Comparison of ENCODE assay signal across 9 mouse cellular contexts in genomic region chr16:38376163-38376840, GRCm38 (mm10). TPM values are rescaled to one million over a fixed set of nuclear protein-coding genes. Genes with fewer than 3 reads are reported as not detected.
DNase-seq lines count a peak whose midpoint lies in the region; ATAC-seq and TF ChIP-seq lines count a peak whose summit lies in the region.
"Had no signal": no experiment of that assay in that cellular context is flagged by ENCODE, and none has a peak within 500 bp of the region (broad histone marks: within the 10 kb centered on the region; RNA-seq: fewer than 3 reads in every experiment).

No protein-coding gene starts in this region.

- no peak overlapping the region; the same call in none of the 2 replicates for H3K4me3 ChIP-seq in heart, embryonic 12.5 days
- peak overlapping the region; percentile 21 for H3K4me3 ChIP-seq in kidney, postnatal 0 days (replicated peaks; ENCODE audit: low read depth, low read length)
- H3K4me3 ChIP-seq in liver, embryonic 11.5 days (ENCODE audit: low read depth, low read length), result peak overlapping the region; percentile 36

- WGBS in heart, embryonic 12.5 days, result 49% methylated on average over 17 of the region's 17 CpGs
- WGBS in kidney, postnatal 0 days, result 38% methylated on average over 17 of the region's 17 CpGs
- 26% methylated on average over 16 of the region's 17 CpGs for WGBS in liver, embryonic 11.5 days

- H3K36me3 ChIP-seq in heart, embryonic 12.5 days, result peaks cover 73% of the 10 kb centered on the region
- H3K36me3 ChIP-seq in kidney, postnatal 0 days (ENCODE audit: insufficient read depth, low read length), result no peaks in the 10 kb centered on the region
- H3K36me3 ChIP-seq in liver, embryonic 11.5 days (ENCODE audit: control insufficient read depth, insufficient read depth, low read length), result no peaks in the 10 kb centered on the region

- TF ChIP-seq CTCF in kidney, postnatal 0 days (IDR thresholded peaks at IDR 0.05; ENCODE audit: low read depth), result peak; percentile 61

- H3K27ac ChIP-seq in heart, embryonic 12.5 days (ENCODE audit: poor library complexity, severe bottlenecking), result 0 out of 2 replicates have a peak overlapping the region, but pooled peaks have one; percentile 30
- H3K27ac ChIP-seq in kidney, postnatal 0 days, result no peak overlapping the region
- H3K27ac ChIP-seq in liver, embryonic 11.5 days (ENCODE audit: low read depth, low read length), result peak overlapping the region; percentile 47; the same call in 1 of the 2 replicates

- DNase-seq in heart, adult 18-20 months, result peak; percentile 50 to 57
- DNase-seq in heart, adult 8-10 months (ENCODE audit: low spot score), result no peak
- DNase-seq in kidney, postnatal 0 days (ENCODE audit: low spot score), result peak; percentile 74
- no peak for DNase-seq in liver, embryonic 11.5 days (ENCODE audit: low spot score)
- DNase-seq in naive thymus-derived CD4-positive, alpha-beta T cell, adult 2 months (ENCODE audit: low read depth), result peak; percentile 65
- peak; percentile 41 for DNase-seq in thymus, postnatal 25 days

- peak; percentile 43 for ATAC-seq in common myeloid progenitor, adult 5-6 weeks (replicated peaks; ENCODE audit: low read depth, poor library complexity, severe bottlenecking)
- peak; percentile 43; the same call in 1 of the 2 replicates for ATAC-seq in heart, embryonic 12.5 days (ENCODE audit: insufficient number of reproducible peaks, low FRiP score)
- peak; percentile 85 for ATAC-seq in kidney, postnatal 0 days (replicated peaks; ENCODE audit: low FRiP score, low read depth)
- ATAC-seq in liver, embryonic 11.5 days (replicated peaks; ENCODE audit: low FRiP score), result no peak; the same call in 1 of the 2 replicates

- no peaks in the 10 kb centered on the region for H3K27me3 ChIP-seq in heart, embryonic 12.5 days (replicated peaks)
- H3K27me3 ChIP-seq in kidney, postnatal 0 days (ENCODE audit: insufficient read depth, low read length), result no peaks in the 10 kb centered on the region
- H3K27me3 ChIP-seq in liver, embryonic 11.5 days (replicated peaks; ENCODE audit: control insufficient read depth, insufficient read depth, low read length), result no peaks in the 10 kb centered on the region

- peaks cover 53% of the 10 kb centered on the region for H3K4me1 ChIP-seq in heart, embryonic 12.5 days (replicated peaks)
- H3K4me1 ChIP-seq in kidney, postnatal 0 days (replicated peaks; ENCODE audit: insufficient read depth, low read length), result no peaks in the 10 kb centered on the region
- peaks cover 50% of the 10 kb centered on the region for H3K4me1 ChIP-seq in liver, embryonic 11.5 days (replicated peaks; ENCODE audit: control insufficient read depth, insufficient read depth, low read length)

- no peaks in the 10 kb centered on the region for H3K9me3 ChIP-seq in heart, embryonic 12.5 days (replicated peaks)
- H3K9me3 ChIP-seq in kidney, postnatal 0 days (replicated peaks; ENCODE audit: low read length), result no peaks in the 10 kb centered on the region
- no peaks in the 10 kb centered on the region for H3K9me3 ChIP-seq in liver, embryonic 11.5 days (ENCODE audit: control insufficient read depth, low read length)

- H3K9ac ChIP-seq in heart, embryonic 12.5 days, result peak overlapping the region; percentile 61; the same call in 1 of the 2 replicates
- peak overlapping the region; percentile 33 for H3K9ac ChIP-seq in kidney, postnatal 0 days (ENCODE audit: low read depth, low read length)
- H3K9ac ChIP-seq in liver, embryonic 11.5 days (ENCODE audit: low read depth, low read length), result peak overlapping the region; percentile 43

- H3K4me2 ChIP-seq in heart, embryonic 12.5 days, result peak overlapping the region; percentile 48
- peak overlapping the region; percentile 42 for H3K4me2 ChIP-seq in kidney, postnatal 0 days (ENCODE audit: low read length)
- peak overlapping the region; percentile 58 for H3K4me2 ChIP-seq in liver, embryonic 11.5 days

RNA-seq across cellular contexts. Expression of gene Popdc2, which starts 14.3 kb away (rescaled TPM):
- total RNA-seq in heart, adult 18-20 months (2021), result 100 to 1,000 TPM; 515 to 590 TPM
- 100 to 1,000 TPM; 451 to 631 (median 553) TPM for total RNA-seq in heart, adult 8-10 months (2022)
- 0.09 TPM in 1 of 2 replicates, not detected in the other for total RNA-seq in common myeloid progenitor, adult 5-6 weeks (2017)
- polyA plus RNA-seq in heart, embryonic 12.5 days (2016; fragmentation: Nextera tagmentation; extraction: Ambion mirVana), result 308 and 330 TPM in 2 replicates
- 0.46 and 0.55 TPM in 2 replicates for polyA plus RNA-seq in kidney, postnatal 0 days (2015; fragmentation: Nextera tagmentation; extraction: Ambion mirVana)
- 14.8 and 15.8 TPM in 2 replicates for polyA plus RNA-seq in liver, embryonic 11.5 days (2014; fragmentation: Nextera tagmentation; extraction: Ambion mirVana)

RNA-seq across cellular contexts. Expression of gene Gm21987, which starts 29.5 kb away (rescaled TPM):
- total RNA-seq in heart, adult 18-20 months (2021), result 1 to 10 TPM in 1 of 2 experiments, not detected in 1; 1.4 TPM
- not detected for total RNA-seq in heart, adult 8-10 months (2022)
- not detected in 2 replicates for total RNA-seq in common myeloid progenitor, adult 5-6 weeks (2017)
- 2.5 and 3.8 TPM in 2 replicates for polyA plus RNA-seq in heart, embryonic 12.5 days (2016; fragmentation: Nextera tagmentation; extraction: Ambion mirVana)
- polyA plus RNA-seq in kidney, postnatal 0 days (2015; fragmentation: Nextera tagmentation; extraction: Ambion mirVana), result not detected in 2 replicates
- not detected in 2 replicates for polyA plus RNA-seq in liver, embryonic 11.5 days (2014; fragmentation: Nextera tagmentation; extraction: Ambion mirVana)
- total RNA-seq: left cerebral cortex, adult 8-10 months had no signal

RNA-seq across cellular contexts. Expression of gene Cox17, which starts 29.5 kb away (rescaled TPM):
- total RNA-seq in heart, adult 18-20 months (2021), result 100 to 1,000 TPM; 345 to 380 TPM
- total RNA-seq in heart, adult 8-10 months (2022), result 100 to 1,000 TPM; 269 to 387 (median 331) TPM
- 270 and 347 TPM in 2 replicates for total RNA-seq in common myeloid progenitor, adult 5-6 weeks (2017)
- 301 and 307 TPM in 2 replicates for polyA plus RNA-seq in heart, embryonic 12.5 days (2016; fragmentation: Nextera tagmentation; extraction: Ambion mirVana)
- polyA plus RNA-seq in kidney, postnatal 0 days (2015; fragmentation: Nextera tagmentation; extraction: Ambion mirVana), result 283 and 305 TPM in 2 replicates
- polyA plus RNA-seq in liver, embryonic 11.5 days (2014; fragmentation: Nextera tagmentation; extraction: Ambion mirVana), result 441 and 497 TPM in 2 replicates

RNA-seq across cellular contexts. Expression of gene Maats1, which starts 34.4 kb away (rescaled TPM):
- under 1 TPM in 1 of 2 experiments, not detected in 1; 0.13 TPM for total RNA-seq in heart, adult 18-20 months (2021)
- not detected for total RNA-seq in heart, adult 8-10 months (2022)
- not detected in 2 replicates for total RNA-seq in common myeloid progenitor, adult 5-6 weeks (2017)
- 0.09 TPM in 1 of 2 replicates, not detected in the other for polyA plus RNA-seq in heart, embryonic 12.5 days (2016; fragmentation: Nextera tagmentation; extraction: Ambion mirVana)
- 0.14 and 0.21 TPM in 2 replicates for polyA plus RNA-seq in kidney, postnatal 0 days (2015; fragmentation: Nextera tagmentation; extraction: Ambion mirVana)
- 0.05 TPM in 1 of 2 replicates, not detected in the other for polyA plus RNA-seq in liver, embryonic 11.5 days (2014; fragmentation: Nextera tagmentation; extraction: Ambion mirVana)

RNA-seq across cellular contexts. Expression of gene Pla1a, which starts 56.6 kb away (rescaled TPM):
- 1 to 10 TPM; 6.2 to 8.7 TPM for total RNA-seq in heart, adult 18-20 months (2021)
- total RNA-seq in heart, adult 8-10 months (2022), result 10 to 100 TPM in 3 of 4 experiments, 1 to 10 TPM in 1; 5.9 to 12.0 (median 10.6) TPM
- total RNA-seq in common myeloid progenitor, adult 5-6 weeks (2017), result not detected in 2 replicates
- 0.17 and 0.28 TPM in 2 replicates for polyA plus RNA-seq in heart, embryonic 12.5 days (2016; fragmentation: Nextera tagmentation; extraction: Ambion mirVana)
- polyA plus RNA-seq in kidney, postnatal 0 days (2015; fragmentation: Nextera tagmentation; extraction: Ambion mirVana), result 36.5 and 36.8 TPM in 2 replicates
- 0.79 and 1.4 TPM in 2 replicates for polyA plus RNA-seq in liver, embryonic 11.5 days (2014; fragmentation: Nextera tagmentation; extraction: Ambion mirVana)

Comparison
In these comparisons a context has a peak if more than half of its experiments do, and no peak if none do; other contexts are left out.
1. DNase-seq: peak in heart, adult 18-20 months (2 of 2), kidney, postnatal 0 days (single experiment), naive thymus-derived CD4-positive, alpha-beta T cell, adult 2 months (single experiment) and thymus, postnatal 25 days (single experiment); none in heart, adult 8-10 months (single experiment) and liver, embryonic 11.5 days (single experiment).
2. RNA of gene Popdc2, which starts 14.3 kb away (total RNA-seq): 515 to 590 TPM in heart, adult 18-20 months and 451 to 631 TPM in heart, adult 8-10 months; 0.09 TPM in common myeloid progenitor, adult 5-6 weeks; every median in the first group is over 100 times any median in the second.
3. Peak in every context shown above with its lines, with median percentiles within 50 percentile points of each other: H3K4me2 ChIP-seq and H3K9ac ChIP-seq.